Mouse (Mus musculus) forebrain, embryonic 12.5 days (tissue): ENCODE data around the gene Wdr45. TPM values are rescaled to one million over a fixed set of nuclear protein-coding genes. Genes with fewer than 3 reads are reported as not detected.

Experiments used
- ATAC-seq: fragments of 200-750 bp; cut with Nextera tagmentation; 2 replicates; pipeline ENCODE4 v1.8.0; 2017; ENCODE audit warnings: moderate TSS enrichment; ENCODE audit not compliant: low FRiP score
- H3K27ac ChIP-seq: fragments of 300-500 bp; sonication (generic); 2 replicates; pipeline ENCODE4 v1.5.1; 2016; ENCODE audit warnings: mild to moderate bottlenecking
- H3K27me3 ChIP-seq: fragments of 300-500 bp; sonication (generic); 2 replicates; pipeline ENCODE4 v1.6.1; 2016; ENCODE audit warnings: mild to moderate bottlenecking
- H3K36me3 ChIP-seq: fragments of 300-500 bp; sonication (generic); replicated peaks from 2 replicates; pipeline ENCODE4 v1.6.1; 2016; ENCODE audit warnings: mild to moderate bottlenecking
- H3K4me1 ChIP-seq: fragments of 300-500 bp; sonication (generic); 2 replicates; pipeline ENCODE4 v1.6.1; 2016
- H3K4me2 ChIP-seq: fragments of 300-500 bp; sonication (generic); 2 replicates; pipeline ENCODE4 v1.6.1; 2016; ENCODE audit warnings: mild to moderate bottlenecking, moderate library complexity
- H3K4me3 ChIP-seq: fragments of 300-500 bp; sonication (generic); replicated peaks from 2 replicates; pipeline ENCODE4 v1.5.1; 2016; ENCODE audit warnings: mild to moderate bottlenecking
- H3K9ac ChIP-seq: fragments of 300-500 bp; sonication (generic); 2 replicates; pipeline ENCODE4 v1.6.1; 2016; ENCODE audit warnings: mild to moderate bottlenecking
- H3K9me3 ChIP-seq: fragments of 300-500 bp; sonication (generic); 2 replicates; pipeline ENCODE4 v1.6.1; 2016
- WGBS: fragments of 180-500 bp; shearing (Covaris S2); methylation state at CpG from one replicate; pipeline ENCODE4 v1.1.7; 2016; 5-methylcytosine and 5-hydroxymethylcytosine counted together
- polyA plus RNA-seq: library from polyadenylated mRNA; unstranded; fragments of >200 nt; fragmentation: Nextera tagmentation; extraction: Ambion mirVana; gene quantifications from 2 replicates; pipeline ENCODE4 v1.2.1, GENCODE M21; 2016

Gene Wdr45
- polyA plus RNA-seq, 1 experiment from 2014 or later = 21.1 TPM

DNA sequence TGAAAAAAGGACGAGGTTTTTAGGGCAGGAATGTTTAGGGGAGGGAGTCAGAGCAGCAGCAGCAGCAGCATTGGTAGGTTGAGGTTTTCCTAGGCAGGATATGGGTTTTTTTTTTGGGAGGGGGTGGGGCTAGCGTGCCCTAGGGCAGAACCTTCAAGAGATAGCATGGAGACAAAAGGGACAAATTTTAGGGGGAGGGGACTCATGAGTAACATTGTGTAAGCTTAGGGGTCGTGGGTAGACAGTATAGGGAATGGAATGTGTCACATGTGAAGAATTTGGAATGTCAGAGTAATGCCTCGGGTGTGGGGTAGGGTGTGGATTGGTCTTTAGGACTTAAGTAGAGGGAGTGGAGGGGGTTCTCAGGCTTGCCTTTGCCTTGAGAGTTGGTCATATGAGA, 8.6 kb downstream of the Wdr45 start:
- H3K36me3 ChIP-seq = peaks cover 11% of the 10 kb centered on the region; the same call in 1 of the 2 replicates
- WGBS = 34% methylated on average over 4 of the region's 4 CpGs
- H3K27me3 ChIP-seq = no peaks in the 10 kb centered on the region
- peak overlapping the region; percentile 52 for H3K4me3 ChIP-seq
- H3K4me1 ChIP-seq = peaks cover 6% of the 10 kb centered on the region; the same call in 1 of the 2 replicates
- peak overlapping the region; percentile 62 for H3K4me2 ChIP-seq
- no peak overlapping the region for H3K27ac ChIP-seq
- ATAC-seq = no peak
- no peaks in the 10 kb centered on the region for H3K9me3 ChIP-seq
- peak overlapping the region; percentile 56 for H3K9ac ChIP-seq

DNA sequence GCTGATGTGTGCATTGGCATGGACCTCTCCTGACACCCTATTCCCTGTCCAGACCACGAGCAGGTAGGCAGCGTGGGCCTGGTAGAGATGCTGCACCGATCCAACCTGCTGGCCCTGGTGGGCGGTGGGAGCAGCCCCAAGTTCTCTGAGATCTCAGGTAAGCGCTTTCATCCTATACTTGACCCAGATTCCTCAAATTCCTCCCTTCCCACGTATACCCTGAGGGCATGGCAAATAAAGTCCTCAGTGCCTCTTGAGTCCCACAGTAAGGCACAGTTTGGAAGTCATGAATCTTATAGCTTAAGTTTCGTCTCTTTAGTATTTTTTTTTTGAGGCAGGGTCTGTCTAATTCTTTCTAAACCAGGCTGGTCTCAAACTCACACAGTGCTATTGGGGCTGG, 10.0 kb downstream of the Wdr45 start:
- H3K27ac ChIP-seq = no peak overlapping the region
- WGBS = 83% methylated on average over 7 of the region's 7 CpGs
- ATAC-seq = no peak
- H3K9ac ChIP-seq = no peak overlapping the region
- no peak overlapping the region for H3K4me2 ChIP-seq
- H3K4me3 ChIP-seq = no peak overlapping the region
- peaks cover 10% of the 10 kb centered on the region for H3K4me1 ChIP-seq
- peaks cover 11% of the 10 kb centered on the region; the same call in 1 of the 2 replicates for H3K36me3 ChIP-seq
- no peaks in the 10 kb centered on the region for H3K27me3 ChIP-seq
- H3K9me3 ChIP-seq = no peaks in the 10 kb centered on the region

DNA sequence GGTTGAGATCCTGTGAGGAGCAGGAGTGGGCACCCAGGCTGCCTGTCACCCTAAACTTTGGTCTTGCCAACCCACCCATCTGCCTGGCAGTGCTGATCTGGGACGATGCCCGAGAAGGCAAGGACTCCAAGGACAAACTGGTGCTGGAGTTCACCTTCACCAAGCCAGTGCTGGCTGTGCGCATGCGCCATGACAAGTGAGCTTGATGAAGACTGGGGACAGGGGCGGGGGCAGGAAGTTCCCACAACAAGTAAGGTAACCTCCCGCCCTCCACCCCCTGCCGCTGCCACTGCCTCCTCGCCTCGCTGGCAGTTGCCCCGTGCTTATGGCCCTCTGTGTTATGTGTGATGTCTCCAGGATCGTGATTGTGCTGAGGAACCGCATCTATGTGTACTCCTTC, 11.7 kb downstream of the Wdr45 start:
- H3K36me3 ChIP-seq = peaks cover 11% of the 10 kb centered on the region; the same call in 1 of the 2 replicates
- H3K4me2 ChIP-seq = no peak overlapping the region
- no peak for ATAC-seq
- H3K9me3 ChIP-seq = no peaks in the 10 kb centered on the region
- no peak overlapping the region for H3K4me3 ChIP-seq
- WGBS = 88% methylated on average over 12 of the region's 12 CpGs
- no peaks in the 10 kb centered on the region for H3K27me3 ChIP-seq
- no peak overlapping the region for H3K27ac ChIP-seq
- peaks cover 15% of the 10 kb centered on the region for H3K4me1 ChIP-seq
- no peak overlapping the region for H3K9ac ChIP-seq

DNA sequence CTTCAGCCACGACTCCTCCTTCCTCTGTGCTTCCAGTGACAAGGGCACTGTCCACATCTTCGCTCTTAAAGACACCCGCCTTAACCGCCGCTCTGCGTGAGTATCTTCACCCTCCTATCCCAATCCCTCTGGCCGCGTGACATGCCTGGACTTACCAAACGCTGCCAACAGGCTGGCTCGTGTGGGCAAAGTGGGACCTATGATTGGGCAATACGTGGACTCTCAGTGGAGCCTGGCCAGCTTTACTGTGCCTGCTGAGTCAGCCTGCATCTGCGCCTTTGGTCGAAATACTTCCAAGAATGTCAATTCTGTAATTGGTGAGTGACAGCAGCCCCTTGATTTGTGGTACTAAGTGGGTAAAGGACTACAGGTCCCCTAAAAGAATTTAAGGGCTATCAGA, 13.0 kb downstream of the Wdr45 start:
- H3K36me3 ChIP-seq = peaks cover 11% of the 10 kb centered on the region; the same call in 1 of the 2 replicates
- no peaks in the 10 kb centered on the region for H3K27me3 ChIP-seq
- peaks cover 15% of the 10 kb centered on the region for H3K4me1 ChIP-seq
- no peak overlapping the region for H3K4me3 ChIP-seq
- no peak overlapping the region for H3K27ac ChIP-seq
- H3K9me3 ChIP-seq = no peaks in the 10 kb centered on the region
- no peak overlapping the region for H3K9ac ChIP-seq
- 92% methylated on average over 13 of the region's 13 CpGs for WGBS
- no peak for ATAC-seq
- no peak overlapping the region for H3K4me2 ChIP-seq

DNA sequence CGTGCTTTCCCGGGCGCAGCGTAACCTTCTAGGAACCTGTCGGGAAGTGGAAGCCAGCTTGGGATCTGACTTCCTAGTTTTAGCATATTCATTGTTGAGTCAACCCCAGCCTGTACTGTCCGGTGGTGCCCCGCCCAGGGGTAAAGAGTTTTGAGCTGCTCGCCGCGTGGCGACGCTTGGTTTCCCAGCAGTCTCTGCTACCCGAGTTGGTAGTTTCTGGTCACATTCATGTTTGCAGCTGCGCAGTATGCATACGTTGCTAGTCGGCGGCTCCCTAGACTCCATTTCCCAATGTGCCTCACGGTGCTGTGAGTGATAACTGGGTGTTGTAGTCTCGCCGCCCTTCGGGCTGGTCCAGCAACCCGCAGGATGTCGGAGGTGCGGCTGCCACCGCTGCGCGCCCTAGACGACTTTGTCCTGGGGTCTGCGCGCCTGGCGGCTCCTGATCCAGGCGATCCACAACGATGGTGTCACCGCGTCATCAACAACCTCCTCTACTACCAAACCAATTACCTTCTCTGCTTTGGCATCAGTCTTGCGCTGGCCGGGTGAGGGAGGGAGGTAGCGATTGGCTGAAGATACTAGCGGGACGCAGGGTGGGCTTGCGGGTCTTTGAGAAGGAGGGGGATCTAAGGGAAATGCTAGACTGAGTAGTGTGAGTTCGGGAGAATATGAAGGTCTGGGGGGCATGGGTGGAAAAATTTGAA, 14.2 kb downstream of the Wdr45 start, which contains the start of gene Praf2:
TSS of gene Praf2 (plus strand) at position 225 of the 707 bp plus-strand sequence.
- Histone ChIP-seq H3K36me3 (peaks cover 11% of the 10 kb centered on the region; the same call in 1 of the 2 replicates), H3K9ac (peak within 1 kb of the TSS; percentile 50), H3K4me3 (peak within 1 kb of the TSS; percentile 49), H3K27ac (0 out of 2 replicates have a peak within 1 kb of the TSS, but pooled peaks have one; percentile 46), H3K4me1 (peaks cover 11% of the 10 kb centered on the region), H3K27me3 (no peaks in the 10 kb centered on the region), H3K9me3 (no peaks in the 10 kb centered on the region), H3K4me2 (peak within 1 kb of the TSS; percentile 55)
- ATAC-seq = peak; percentile 95
- WGBS = 18% methylated on average over 42 of the region's 42 CpGs

DNA sequence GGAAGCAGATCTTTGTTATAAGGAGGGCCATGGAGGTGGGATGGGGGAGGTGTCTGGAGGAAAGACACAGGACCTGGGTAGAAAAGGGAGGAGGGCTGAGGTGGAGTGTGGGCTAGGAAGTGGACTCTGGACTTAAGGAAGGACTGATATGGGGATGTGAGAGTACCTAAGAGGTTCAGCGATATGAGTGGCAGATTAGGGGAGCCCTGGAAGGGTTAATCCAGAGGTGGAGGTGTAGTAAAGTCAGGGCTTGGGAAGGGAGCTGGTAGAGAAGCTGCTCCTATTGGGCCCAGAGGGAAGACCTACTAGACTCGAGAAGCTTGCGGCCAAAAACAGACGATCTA, 14.8 kb downstream of the Wdr45 start:
- Histone ChIP-seq H3K4me1 (peaks cover 11% of the 10 kb centered on the region), H3K9ac (peak overlapping the region; percentile 50), H3K4me2 (peak overlapping the region; percentile 55), H3K27me3 (no peaks in the 10 kb centered on the region), H3K4me3 (peak overlapping the region; percentile 49), H3K27ac (no peak overlapping the region), H3K36me3 (peaks cover 11% of the 10 kb centered on the region; the same call in 1 of the 2 replicates), H3K9me3 (no peaks in the 10 kb centered on the region)
- no peak for ATAC-seq
- WGBS = 45% methylated on average over 4 of the region's 4 CpGs

DNA sequence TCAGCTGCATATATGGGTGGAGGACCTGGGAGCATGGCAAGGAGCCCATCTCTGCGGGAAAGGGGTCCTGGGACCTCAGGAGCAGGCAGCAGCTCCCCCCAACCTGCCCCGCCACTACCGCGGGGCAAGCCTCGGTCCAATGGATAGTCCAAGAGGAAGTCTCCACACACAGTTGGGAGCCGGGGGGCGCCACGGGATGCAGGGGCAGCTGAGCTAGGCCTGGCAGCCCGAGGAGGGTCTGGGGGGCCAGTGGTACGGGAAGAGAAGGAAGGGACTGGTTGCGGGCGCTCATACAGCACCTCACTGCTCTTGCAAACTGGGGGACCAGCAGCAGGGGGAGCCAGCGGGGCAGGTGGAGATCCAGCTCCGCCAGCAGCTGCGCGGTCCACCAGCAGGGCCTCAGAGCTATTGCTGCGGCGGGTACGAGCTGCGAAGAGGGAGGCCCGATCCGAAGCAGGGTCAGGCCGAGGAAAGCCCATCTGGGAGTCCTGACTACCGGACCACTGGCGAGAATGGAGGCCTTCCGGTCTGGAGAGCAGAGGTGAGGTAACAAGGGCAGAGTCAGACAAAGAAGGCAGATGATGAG, 19.5 kb downstream of the Wdr45 start:
- ATAC-seq = no peak; the same call in 1 of the 2 replicates
- Histone ChIP-seq H3K9ac (no peak overlapping the region), H3K4me2 (no peak overlapping the region), H3K4me1 (peaks cover 8% of the 10 kb centered on the region), H3K4me3 (no peak overlapping the region), H3K27me3 (no peaks in the 10 kb centered on the region), H3K9me3 (no peaks in the 10 kb centered on the region), H3K36me3 (peaks cover 5% of the 10 kb centered on the region; the same call in 1 of the 2 replicates), H3K27ac (no peak overlapping the region)
- 30% methylated on average over 25 of the region's 26 CpGs for WGBS

DNA sequence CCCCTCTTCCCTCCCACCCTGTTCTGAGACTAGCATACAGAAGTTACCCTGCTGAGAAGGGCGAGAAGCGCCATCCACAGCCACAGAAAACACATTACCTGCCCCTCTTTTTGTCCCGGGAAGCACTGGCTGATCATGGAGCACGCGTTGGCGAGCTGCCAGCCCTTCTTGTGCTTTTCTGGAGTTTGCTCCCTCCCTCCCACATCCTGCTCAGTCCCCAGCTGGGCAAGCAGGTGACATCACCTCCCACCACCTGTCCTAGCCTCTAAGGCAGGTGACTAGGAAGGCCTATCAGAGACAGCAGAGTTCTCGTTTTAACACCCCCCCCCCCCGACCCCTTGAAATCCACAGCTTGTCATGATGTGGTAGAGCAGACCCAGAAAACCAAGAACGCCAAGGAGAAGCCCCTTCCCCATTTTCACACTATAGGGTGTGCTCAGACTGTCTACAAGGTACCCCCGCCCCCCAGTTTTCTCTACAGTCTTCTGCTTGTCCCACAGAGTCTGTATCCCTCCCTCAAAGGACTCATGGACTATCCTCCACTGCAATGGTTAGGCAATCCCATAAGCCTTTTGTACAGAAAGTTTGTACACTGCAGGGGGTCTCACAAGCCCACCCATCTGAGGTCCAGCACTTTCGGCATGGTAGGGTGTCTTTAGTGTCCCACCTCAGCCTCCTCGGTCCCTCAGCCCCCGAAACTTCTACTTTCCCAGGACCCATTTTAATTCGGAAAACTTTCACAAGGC, 25.4 kb downstream of the Wdr45 start:
- Histone ChIP-seq H3K9me3 (no peaks in the 10 kb centered on the region), H3K4me2 (no peak overlapping the region), H3K27ac (no peak overlapping the region), H3K4me3 (no peak overlapping the region), H3K9ac (no peak overlapping the region), H3K36me3 (peaks cover 5% of the 10 kb centered on the region; the same call in 1 of the 2 replicates), H3K27me3 (no peaks in the 10 kb centered on the region), H3K4me1 (no peaks in the 10 kb centered on the region; the same call in 1 of the 2 replicates)
- ATAC-seq = no peak
- WGBS = 70% methylated on average over 14 of the region's 14 CpGs

DNA sequence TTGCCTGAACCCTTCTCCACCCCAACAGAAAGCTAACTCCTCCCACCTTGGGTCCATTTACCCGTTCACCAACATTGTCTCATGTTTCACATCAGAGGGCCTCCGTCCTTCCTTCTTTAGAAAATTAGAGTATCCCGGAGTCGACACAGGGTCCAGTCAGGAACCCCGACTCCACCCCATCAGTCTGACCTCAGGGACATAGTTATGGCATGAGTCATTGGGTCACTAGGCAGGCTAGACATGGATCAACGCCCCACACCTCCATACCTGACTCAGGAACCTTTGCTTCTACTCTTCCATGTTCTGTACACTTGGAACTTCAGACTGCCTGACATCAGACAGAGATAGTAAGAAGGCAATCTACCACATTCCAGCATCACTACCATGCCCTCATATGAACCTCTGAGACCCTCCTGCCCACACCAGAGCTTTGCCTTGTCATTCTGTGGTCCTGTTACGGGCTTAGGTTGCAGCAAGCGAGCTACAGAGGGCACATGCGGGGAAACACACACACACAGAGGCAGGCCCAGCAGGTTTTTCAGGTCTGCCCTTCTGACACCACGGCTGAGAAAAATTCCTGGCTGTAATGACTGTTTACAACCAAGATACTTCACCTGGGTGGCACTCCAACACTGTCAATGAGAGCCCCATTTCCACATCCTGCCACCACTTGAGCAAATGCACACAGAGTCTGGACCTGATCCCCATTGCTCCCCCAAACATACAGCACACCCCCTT, 26.1 kb downstream of the Wdr45 start:
- H3K9ac ChIP-seq = no peak overlapping the region
- H3K4me2 ChIP-seq = no peak overlapping the region
- H3K27ac ChIP-seq = no peak overlapping the region
- H3K4me1 ChIP-seq = no peaks in the 10 kb centered on the region; the same call in 1 of the 2 replicates
- 73% methylated on average over 10 of the region's 10 CpGs for WGBS
- no peak overlapping the region for H3K4me3 ChIP-seq
- ATAC-seq = no peak
- no peaks in the 10 kb centered on the region for H3K9me3 ChIP-seq
- H3K27me3 ChIP-seq = no peaks in the 10 kb centered on the region
- peaks cover 1% of the 10 kb centered on the region; the same call in 1 of the 2 replicates for H3K36me3 ChIP-seq

DNA sequence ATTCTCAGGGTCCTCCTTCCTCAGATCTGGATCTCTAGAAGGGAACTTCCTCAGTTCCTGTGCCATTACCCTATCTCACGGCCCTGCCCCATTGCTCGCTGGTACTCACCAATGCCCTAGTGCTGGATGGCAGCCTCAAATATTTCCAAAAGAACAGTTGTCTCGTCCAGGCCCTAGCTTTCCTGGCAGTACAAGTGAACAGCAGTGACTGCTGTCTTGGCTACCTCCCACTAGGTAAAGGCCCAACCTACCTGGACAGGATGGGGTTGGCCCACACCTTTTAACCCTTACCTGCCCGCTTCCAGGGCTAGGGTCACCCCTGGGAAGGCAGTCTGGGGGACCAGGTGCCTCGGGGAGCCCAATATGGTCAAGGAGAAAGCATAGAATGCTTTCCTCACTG, 27.0 kb downstream of the Wdr45 start:
- Histone ChIP-seq H3K27ac (no peak overlapping the region), H3K4me2 (no peak overlapping the region), H3K27me3 (no peaks in the 10 kb centered on the region), H3K9me3 (no peaks in the 10 kb centered on the region), H3K9ac (no peak overlapping the region), H3K36me3 (no peaks in the 10 kb centered on the region; the same call in 1 of the 2 replicates), H3K4me1 (no peaks in the 10 kb centered on the region; the same call in 1 of the 2 replicates), H3K4me3 (no peak overlapping the region)
- WGBS = 82% methylated on average over 5 of the region's 5 CpGs
- ATAC-seq = no peak

DNA sequence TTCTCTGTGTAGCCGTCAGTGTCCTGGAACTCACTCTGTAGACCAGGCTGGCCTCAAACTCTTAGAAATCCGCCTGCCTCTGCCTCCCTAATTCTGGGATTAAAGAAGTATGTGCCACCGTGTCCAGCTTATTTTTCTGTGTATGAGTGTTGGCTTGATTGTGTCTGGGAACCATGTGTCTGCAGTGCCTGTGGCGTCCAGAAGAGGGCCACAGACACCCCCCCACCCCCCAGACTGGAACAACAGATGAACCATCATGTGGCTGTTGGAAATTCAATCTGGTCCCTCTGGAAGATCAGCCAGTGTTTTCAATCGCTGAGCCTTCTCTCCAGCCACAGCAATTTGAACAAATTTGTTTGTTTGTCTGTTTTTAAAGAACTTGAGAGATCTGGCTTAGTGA, 29.3 kb downstream of the Wdr45 start:
- H3K9me3 ChIP-seq = no peaks in the 10 kb centered on the region
- WGBS = 59% methylated on average over 5 of the region's 5 CpGs
- no peaks in the 10 kb centered on the region for H3K36me3 ChIP-seq
- H3K4me2 ChIP-seq = no peak overlapping the region
- H3K27me3 ChIP-seq = no peaks in the 10 kb centered on the region
- no peaks in the 10 kb centered on the region; the same call in 1 of the 2 replicates for H3K4me1 ChIP-seq
- H3K9ac ChIP-seq = no peak overlapping the region
- H3K4me3 ChIP-seq = no peak overlapping the region
- no peak for ATAC-seq
- H3K27ac ChIP-seq = no peak overlapping the region

DNA sequence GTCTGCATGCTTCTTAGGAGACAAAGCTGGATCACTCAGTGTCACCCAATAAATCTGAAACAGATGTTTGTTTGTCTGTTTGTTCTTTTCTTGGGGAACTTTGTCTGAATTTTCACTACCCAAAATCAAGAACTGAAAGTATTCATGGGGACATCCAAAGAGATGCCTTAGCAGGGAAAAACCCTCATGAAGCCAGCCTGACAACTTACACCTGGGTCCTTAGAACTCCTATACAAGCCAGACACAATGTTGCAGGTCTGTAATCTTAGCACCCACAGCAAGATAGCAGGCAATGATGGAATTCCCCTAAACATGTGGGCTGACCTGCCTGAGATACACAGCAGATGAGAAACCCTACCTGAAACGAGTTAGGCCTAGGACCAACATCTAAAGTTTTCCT, 30.8 kb downstream of the Wdr45 start:
- WGBS = 75% methylated on average over 1 of the region's 1 CpGs
- Histone ChIP-seq H3K27ac (no peak overlapping the region), H3K9me3 (no peaks in the 10 kb centered on the region), H3K9ac (no peak overlapping the region), H3K4me2 (no peak overlapping the region), H3K27me3 (no peaks in the 10 kb centered on the region), H3K4me1 (peaks cover 7% of the 10 kb centered on the region), H3K4me3 (no peak overlapping the region), H3K36me3 (no peaks in the 10 kb centered on the region)
- ATAC-seq = no peak
